8 mouse cellular contexts compared by ENCODE assay signal in the genomic region with DNA sequence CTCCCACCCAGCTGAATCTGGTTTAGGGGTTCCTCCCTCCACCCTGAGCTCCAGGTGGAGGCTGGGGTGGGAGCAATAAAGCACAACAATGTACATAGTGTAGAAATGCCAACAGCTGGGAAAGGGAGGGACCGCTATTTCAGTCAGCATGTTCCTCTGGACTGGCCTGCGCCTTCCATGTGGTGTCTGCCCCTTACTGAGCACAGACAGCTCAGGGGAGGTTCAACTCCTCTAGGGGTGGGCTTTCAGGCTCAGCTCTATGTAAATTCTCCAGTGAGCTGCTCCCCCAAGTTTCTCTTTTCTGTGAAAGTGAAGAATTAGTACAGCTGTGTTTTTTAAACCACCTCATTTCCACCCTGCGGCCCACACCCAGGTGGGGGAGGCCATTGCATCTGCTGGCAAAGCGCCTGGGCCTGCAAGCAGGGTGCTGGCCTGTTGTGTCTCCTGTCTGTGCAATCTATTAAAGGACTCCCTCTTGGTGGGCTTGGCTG. TPM values are rescaled to one million over a fixed set of nuclear protein-coding genes. Genes with fewer than 3 reads are reported as not detected.
DNase-seq lines count a peak whose midpoint lies in the region; ATAC-seq and TF ChIP-seq lines count a peak whose summit lies in the region.

No protein-coding gene starts in this region.

- peak; percentile 57 for DNase-seq in gastrocnemius, postnatal 10 days
- DNase-seq in gastrocnemius, adult 18-20 months (ENCODE audit: low spot score): no peak
- DNase-seq in ES-E14 (ENCODE audit: low read depth, low spot score): no peak
- no peak for DNase-seq in hindbrain, embryonic 14.5 days (ENCODE audit: low spot score)
- DNase-seq in lung, postnatal 14 days: peak; percentile 22
- DNase-seq in layer of hippocampus, adult 11-12 months (ENCODE audit: low spot score): no peak
- no peak for DNase-seq in retina, embryonic 14.5 days (ENCODE audit: low spot score)

- WGBS in forebrain, embryonic 12.5 days: 90% methylated on average over 4 of the region's 4 CpGs
- WGBS in hindbrain, embryonic 14.5 days: 92% methylated on average over 4 of the region's 4 CpGs

- peaks cover 43% of the 10 kb centered on the region for H3K36me3 ChIP-seq in ES-E14 (ENCODE audit: control insufficient read depth, insufficient read depth, low read length, poor library complexity, severe bottlenecking)
- peaks cover 64% of the 10 kb centered on the region for H3K36me3 ChIP-seq in forebrain, embryonic 12.5 days (replicated peaks)
- peaks cover 58% of the 10 kb centered on the region for H3K36me3 ChIP-seq in hindbrain, embryonic 14.5 days (replicated peaks; ENCODE audit: control insufficient read depth, insufficient read depth)

- H3K4me2 ChIP-seq in forebrain, embryonic 12.5 days: no peak overlapping the region
- H3K4me2 ChIP-seq in hindbrain, embryonic 14.5 days (replicated peaks): no peak overlapping the region

- H3K9ac ChIP-seq in ES-E14 (ENCODE audit: insufficient read depth, low read depth, low read length, poor library complexity, severe bottlenecking): no peak overlapping the region; the same call in 1 of the 2 replicates
- H3K9ac ChIP-seq in forebrain, embryonic 12.5 days: no peak overlapping the region
- 0 out of 2 replicates have a peak overlapping the region, but pooled peaks have one; percentile 20 for H3K9ac ChIP-seq in hindbrain, embryonic 14.5 days

- peaks cover 2 to 11% of the 10 kb centered on the region in 2 experiments; a peak in 2 of 4 replicates for H3K4me1 ChIP-seq in ES-E14 (ENCODE audit: control insufficient read depth in 2 of 2, insufficient read depth in 2 of 2, low read length in 2 of 2, poor library complexity in 1 of 2)
- peaks cover 3% of the 10 kb centered on the region; the same call in 1 of the 2 replicates for H3K4me1 ChIP-seq in forebrain, embryonic 12.5 days
- peaks cover 4% of the 10 kb centered on the region; the same call in 1 of the 2 replicates for H3K4me1 ChIP-seq in hindbrain, embryonic 14.5 days (replicated peaks; ENCODE audit: control insufficient read depth, insufficient read depth, low read length)

- no peak overlapping the region for H3K4me3 ChIP-seq in ES-E14 (ENCODE audit: insufficient read depth in 1 of 2, low read depth in 1 of 2, low read length in 2 of 2, poor library complexity in 1 of 2, severe bottlenecking in 1 of 2)
- H3K4me3 ChIP-seq in forebrain, embryonic 12.5 days (replicated peaks): no peak overlapping the region
- H3K4me3 ChIP-seq in hindbrain, embryonic 14.5 days (replicated peaks; ENCODE audit: low read length): no peak overlapping the region

- no peaks in the 10 kb centered on the region for H3K9me3 ChIP-seq in ES-E14 (ENCODE audit: control insufficient read depth, insufficient read depth, low read depth, low read length)
- H3K9me3 ChIP-seq in forebrain, embryonic 12.5 days: no peaks in the 10 kb centered on the region
- no peaks in the 10 kb centered on the region for H3K9me3 ChIP-seq in hindbrain, embryonic 14.5 days (ENCODE audit: control insufficient read depth, low read length)

- no peaks in the 10 kb centered on the region for H3K27me3 ChIP-seq in forebrain, embryonic 12.5 days
- no peaks in the 10 kb centered on the region for H3K27me3 ChIP-seq in hindbrain, embryonic 14.5 days (ENCODE audit: control insufficient read depth, insufficient read depth, low read length)

- H3K27ac ChIP-seq in ES-E14 (ENCODE audit: insufficient read depth, low read depth, low read length, poor library complexity, severe bottlenecking): peak overlapping the region; percentile 41; the same call in 1 of the 2 replicates
- H3K27ac ChIP-seq in forebrain, embryonic 12.5 days: peak overlapping the region; percentile 59
- H3K27ac ChIP-seq in hindbrain, embryonic 14.5 days: peak overlapping the region; percentile 71

- in situ Hi-C loops in ES-E14 (cut with MboI; ENCODE audit: low sequenced_read_pairs in 2 of 2, unreplicated experiment in 2 of 2): no loop called here

- no peak for ATAC-seq in forebrain, embryonic 12.5 days (ENCODE audit: low FRiP score)
- no peak for ATAC-seq in hindbrain, embryonic 14.5 days (ENCODE audit: low FRiP score)

TF ChIP-seq in ES-E14, 5 proteins besides CTCF, POLR2A, EP300 and RAD21:
- TF ChIP-seq CHD2 (IDR thresholded peaks at IDR 0.05; ENCODE audit: low read depth, low read length) (no peak), ZNF384 (IDR thresholded peaks at IDR 0.05; ENCODE audit: low read depth, low read length) (no peak), MAFK (IDR thresholded peaks at IDR 0.05; ENCODE audit: insufficient read depth, low read depth, low read length) (no peak), ZC3H11A (IDR thresholded peaks at IDR 0.05; ENCODE audit: borderline replicate concordance, low read depth, low read length) (no peak), HCFC1 (IDR thresholded peaks at IDR 0.05; ENCODE audit: borderline replicate concordance, insufficient read depth, low read length) (no peak)
TF ChIP-seq in ES-E14: peak in this region for 0.

RNA-seq across cellular contexts. Expression of gene Ppia, which starts 9.6 kb away (rescaled TPM):
- 100 to 1,000 TPM; 765 to 781 TPM for total RNA-seq in gastrocnemius, postnatal 10 days (2021)
- total RNA-seq in gastrocnemius, adult 18-20 months (2021): 100 to 1,000 TPM; 185 to 242 TPM
- 4,715 and 6,168 TPM in 2 replicates for total RNA-seq in ES-E14 (2012; rRNA removed)
- 4,594 and 4,665 TPM in 2 replicates for polyA plus RNA-seq in forebrain, embryonic 12.5 days (2016; fragmentation: Nextera tagmentation; extraction: Ambion mirVana)
- polyA plus RNA-seq in hindbrain, embryonic 14.5 days (2014; fragmentation: Nextera tagmentation; extraction: Ambion mirVana): 4,304 and 4,427 TPM in 2 replicates

RNA-seq across cellular contexts. Expression of gene Zmiz2, which starts 16.8 kb away (rescaled TPM):
- total RNA-seq in gastrocnemius, postnatal 10 days (2021): 10 to 100 TPM; 31.8 to 34.3 TPM
- total RNA-seq in gastrocnemius, adult 18-20 months (2021): 10 to 100 TPM; 49.3 to 51.1 TPM
- total RNA-seq in ES-E14 (2012; rRNA removed): 19.6 and 22.6 TPM in 2 replicates
- 22.8 and 26.0 TPM in 2 replicates for polyA plus RNA-seq in forebrain, embryonic 12.5 days (2016; fragmentation: Nextera tagmentation; extraction: Ambion mirVana)
- polyA plus RNA-seq in hindbrain, embryonic 14.5 days (2014; fragmentation: Nextera tagmentation; extraction: Ambion mirVana): 31.7 and 33.5 TPM in 2 replicates

RNA-seq across cellular contexts. Expression of gene H2afv, which starts 38.6 kb away (rescaled TPM):
- total RNA-seq in gastrocnemius, postnatal 10 days (2021): 10 to 100 TPM; 66.2 to 67.3 TPM
- 10 to 100 TPM; 61.3 to 63.7 TPM for total RNA-seq in gastrocnemius, adult 18-20 months (2021)
- 192 and 294 TPM in 2 replicates for total RNA-seq in ES-E14 (2012; rRNA removed)
- 853 and 916 TPM in 2 replicates for polyA plus RNA-seq in forebrain, embryonic 12.5 days (2016; fragmentation: Nextera tagmentation; extraction: Ambion mirVana)
- 239 and 249 TPM in 2 replicates for polyA plus RNA-seq in hindbrain, embryonic 14.5 days (2014; fragmentation: Nextera tagmentation; extraction: Ambion mirVana)

Comparison
In these comparisons a context has a peak if more than half of its experiments do, and no peak if none do; other contexts are left out.
1. DNase-seq: peak in gastrocnemius, postnatal 10 days (single experiment) and lung, postnatal 14 days (single experiment); none in gastrocnemius, adult 18-20 months (single experiment), ES-E14 (single experiment), hindbrain, embryonic 14.5 days (single experiment), layer of hippocampus, adult 11-12 months (single experiment) and retina, embryonic 14.5 days (single experiment).
2. Peak in every context shown above with its lines, with median percentiles within 50 percentile points of each other: H3K27ac ChIP-seq.